Mouse (Mus musculus): ENCODE results near the gene Gnb1l. TPM values are rescaled to one million over a fixed set of nuclear protein-coding genes. Genes with fewer than 3 reads are reported as not detected.

Gnb1l gene
- polyA plus RNA-seq, 1 experiment = 10.6 TPM

GRCm38 (mm10) chr16:18539281-18539680 lies 40.8 kb downstream of the Gnb1l start:
- H3K27ac ChIP-seq (ENCODE audit: insufficient read depth, low read depth, low read length) = no peak overlapping the region
- no peak overlapping the region for H3K4me3 ChIP-seq (ENCODE audit: low read depth, low read length)
- TF ChIP-seq CTCF (IDR thresholded peaks at IDR 0.05; ENCODE audit: extremely low read depth, insufficient read length, insufficient replicate concordance, low read depth, low read length) (no peak), POLR2A (IDR thresholded peaks at IDR 0.05; ENCODE audit: low read depth, low read length) (no peak)
- H3K27me3 ChIP-seq (ENCODE audit: control insufficient read depth, insufficient read depth, low read length) = no peaks in the 10 kb centered on the region
- 75% methylated on average over 6 of the region's 6 CpGs for WGBS
- H3K36me3 ChIP-seq (ENCODE audit: control insufficient read depth, insufficient read depth, low read length) = no peaks in the 10 kb centered on the region
- H3K4me1 ChIP-seq (ENCODE audit: control insufficient read depth, insufficient read depth, insufficient read length, low read length) = no peaks in the 10 kb centered on the region

- WGBS = 78% methylated on average over 8 of the region's 8 CpGs
- H3K36me3 ChIP-seq (ENCODE audit: control insufficient read depth, insufficient read depth, low read length) = no peaks in the 10 kb centered on the region
- no peaks in the 10 kb centered on the region for H3K27me3 ChIP-seq (ENCODE audit: control insufficient read depth, insufficient read depth, low read length)
- TF ChIP-seq CTCF (IDR thresholded peaks at IDR 0.05; ENCODE audit: extremely low read depth, insufficient read length, insufficient replicate concordance, low read depth, low read length) = no peak
- no peak for TF ChIP-seq POLR2A (IDR thresholded peaks at IDR 0.05; ENCODE audit: low read depth, low read length)
- H3K4me3 ChIP-seq (ENCODE audit: low read depth, low read length) = no peak overlapping the region
- H3K27ac ChIP-seq (ENCODE audit: insufficient read depth, low read depth, low read length) = no peak overlapping the region
- no peaks in the 10 kb centered on the region for H3K4me1 ChIP-seq (ENCODE audit: control insufficient read depth, insufficient read depth, insufficient read length, low read length)
Observed at GRCm38 (mm10) chr16:18543151-18543829, 44.8 kb downstream of the Gnb1l start.

GRCm38 (mm10) chr16:18547891-18548290 lies 49.4 kb downstream of the Gnb1l start:
- no peaks in the 10 kb centered on the region for H3K27me3 ChIP-seq (ENCODE audit: control insufficient read depth, insufficient read depth, low read length)
- no peak overlapping the region for H3K27ac ChIP-seq (ENCODE audit: insufficient read depth, low read depth, low read length)
- TF ChIP-seq CTCF (IDR thresholded peaks at IDR 0.05; ENCODE audit: extremely low read depth, insufficient read length, insufficient replicate concordance, low read depth, low read length) (no peak), POLR2A (IDR thresholded peaks at IDR 0.05; ENCODE audit: low read depth, low read length) (no peak)
- 59% methylated on average over 5 of the region's 5 CpGs for WGBS
- H3K4me1 ChIP-seq (ENCODE audit: control insufficient read depth, insufficient read depth, insufficient read length, low read length) = no peaks in the 10 kb centered on the region
- H3K36me3 ChIP-seq (ENCODE audit: control insufficient read depth, insufficient read depth, low read length) = no peaks in the 10 kb centered on the region
- H3K4me3 ChIP-seq (ENCODE audit: low read depth, low read length) = no peak overlapping the region

GRCm38 (mm10) chr16:18551604-18552003 lies 53.1 kb downstream of the Gnb1l start:
- H3K27ac ChIP-seq (ENCODE audit: insufficient read depth, low read depth, low read length) = no peak overlapping the region
- H3K36me3 ChIP-seq (ENCODE audit: control insufficient read depth, insufficient read depth, low read length) = no peaks in the 10 kb centered on the region
- TF ChIP-seq CTCF (IDR thresholded peaks at IDR 0.05; ENCODE audit: extremely low read depth, insufficient read length, insufficient replicate concordance, low read depth, low read length) (no peak), POLR2A (IDR thresholded peaks at IDR 0.05; ENCODE audit: low read depth, low read length) (no peak)
- H3K4me1 ChIP-seq (ENCODE audit: control insufficient read depth, insufficient read depth, insufficient read length, low read length) = no peaks in the 10 kb centered on the region
- 67% methylated on average over 9 of the region's 9 CpGs for WGBS
- H3K27me3 ChIP-seq (ENCODE audit: control insufficient read depth, insufficient read depth, low read length) = no peaks in the 10 kb centered on the region
- no peak overlapping the region for H3K4me3 ChIP-seq (ENCODE audit: low read depth, low read length)

- no peak overlapping the region for H3K27ac ChIP-seq (ENCODE audit: insufficient read depth, low read depth, low read length)
Observed at GRCm38 (mm10) chr16:18552106-18552710, 53.7 kb downstream of the Gnb1l start.

GRCm38 (mm10) chr16:18554721-18555120 lies 56.2 kb downstream of the Gnb1l start:
- Histone ChIP-seq H3K27ac (ENCODE audit: insufficient read depth, low read depth, low read length) (no peak overlapping the region), H3K27me3 (ENCODE audit: control insufficient read depth, insufficient read depth, low read length) (no peaks in the 10 kb centered on the region), H3K36me3 (ENCODE audit: control insufficient read depth, insufficient read depth, low read length) (no peaks in the 10 kb centered on the region), H3K4me3 (ENCODE audit: low read depth, low read length) (no peak overlapping the region), H3K4me1 (ENCODE audit: control insufficient read depth, insufficient read depth, insufficient read length, low read length) (no peaks in the 10 kb centered on the region)
- no peak for TF ChIP-seq POLR2A (IDR thresholded peaks at IDR 0.05; ENCODE audit: low read depth, low read length)
- TF ChIP-seq CTCF (IDR thresholded peaks at IDR 0.05; ENCODE audit: extremely low read depth, insufficient read length, insufficient replicate concordance, low read depth, low read length) = no peak
- 68% methylated on average over 2 of the region's 2 CpGs for WGBS

More at GRCm38 (mm10) chr16:18552106-18552710, 53.7 kb downstream of the Gnb1l start:
- no peak for TF ChIP-seq CTCF (IDR thresholded peaks at IDR 0.05; ENCODE audit: extremely low read depth, insufficient read length, insufficient replicate concordance, low read depth, low read length)
- TF ChIP-seq POLR2A (IDR thresholded peaks at IDR 0.05; ENCODE audit: low read depth, low read length) = no peak
- WGBS = 79% methylated on average over 11 of the region's 11 CpGs
- Histone ChIP-seq H3K4me1 (ENCODE audit: control insufficient read depth, insufficient read depth, insufficient read length, low read length) (no peaks in the 10 kb centered on the region), H3K27me3 (ENCODE audit: control insufficient read depth, insufficient read depth, low read length) (no peaks in the 10 kb centered on the region), H3K4me3 (ENCODE audit: low read depth, low read length) (no peak overlapping the region), H3K36me3 (ENCODE audit: control insufficient read depth, insufficient read depth, low read length) (no peaks in the 10 kb centered on the region)

- 82% methylated on average over 17 of the region's 17 CpGs for WGBS
- Histone ChIP-seq H3K27ac (ENCODE audit: insufficient read depth, low read depth, low read length) (no peak overlapping the region), H3K27me3 (ENCODE audit: control insufficient read depth, insufficient read depth, low read length) (no peaks in the 10 kb centered on the region), H3K4me1 (ENCODE audit: control insufficient read depth, insufficient read depth, insufficient read length, low read length) (no peaks in the 10 kb centered on the region), H3K36me3 (ENCODE audit: control insufficient read depth, insufficient read depth, low read length) (no peaks in the 10 kb centered on the region), H3K4me3 (ENCODE audit: low read depth, low read length) (no peak overlapping the region)
- no peak for TF ChIP-seq CTCF (IDR thresholded peaks at IDR 0.05; ENCODE audit: extremely low read depth, insufficient read length, insufficient replicate concordance, low read depth, low read length)
- no peak for TF ChIP-seq POLR2A (IDR thresholded peaks at IDR 0.05; ENCODE audit: low read depth, low read length)
Observed at GRCm38 (mm10) chr16:18555235-18555935, 56.9 kb downstream of the Gnb1l start.
